Mouse (Mus musculus) midbrain, embryonic 14.5 days (tissue): ENCODE measurements at regions not wholly inside any gene's neighbourhood (a gene's known extent, or its start where the extent isn't known, plus 50 kb on each side); places are given as distances from the start of the nearest gene placed in this dataset.

ENCODE experiments used
- ATAC-seq: fragments of 200-750 bp; cut with Nextera tagmentation; 2 replicates; pipeline ENCODE4 v1.8.0; 2017; ENCODE audit warnings: moderate number of reproducible peaks, moderate library complexity; ENCODE audit not compliant: low FRiP score, low TSS enrichment
- DNase-seq: peaks from one replicate; pipeline ENCODE4 v3.0.0-alpha.2; 2015
- H3K27ac ChIP-seq: fragments of 300-500 bp; sonication (generic); replicated peaks from 2 replicates; pipeline ENCODE4 v1.5.1; 2014; ENCODE audit warnings: mild to moderate bottlenecking, low read depth, low read length, moderate library complexity
- H3K27me3 ChIP-seq: fragments of 300-500 bp; sonication (generic); 2 replicates; pipeline ENCODE4 v1.6.1; 2014; ENCODE audit warnings: low read length, control low read depth, mixed read lengths; ENCODE audit not compliant: control insufficient read depth, insufficient read depth
- H3K36me3 ChIP-seq: fragments of 300-500 bp; sonication (generic); 2 replicates; pipeline ENCODE4 v1.6.1; 2014; ENCODE audit warnings: low read length, control low read depth; ENCODE audit not compliant: control insufficient read depth, insufficient read depth
- H3K4me1 ChIP-seq: fragments of 300-500 bp; sonication (generic); 2 replicates; pipeline ENCODE4 v1.6.1; 2014; ENCODE audit warnings: mild to moderate bottlenecking, antibody characterized with exemption, low read length, control low read depth; ENCODE audit not compliant: control insufficient read depth, insufficient read depth
- H3K4me2 ChIP-seq: fragments of 300-500 bp; sonication (generic); 2 replicates; pipeline ENCODE4 v1.6.1; 2014; ENCODE audit warnings: mild to moderate bottlenecking, low read length, moderate library complexity
- H3K4me3 ChIP-seq: fragments of 300-500 bp; sonication (generic); replicated peaks from 2 replicates; pipeline ENCODE4 v1.5.1; 2014; ENCODE audit warnings: low read depth, low read length
- H3K9ac ChIP-seq: fragments of 300-500 bp; sonication (generic); replicated peaks from 2 replicates; pipeline ENCODE4 v1.6.1; 2014; ENCODE audit warnings: mild to moderate bottlenecking, low read length, moderate library complexity
- H3K9me3 ChIP-seq: fragments of 300-500 bp; sonication (generic); 2 replicates; pipeline ENCODE4 v1.6.1; 2016; ENCODE audit warnings: low read length, control low read depth, mixed read lengths; ENCODE audit not compliant: control insufficient read depth
- WGBS: fragments of 180-500 bp; shearing (Covaris S2); extraction: QIAGEN DNeasy Blood & Tissue Kit; methylation state at CpG from one replicate; pipeline ENCODE4 v1.1.7; 2014; 5-methylcytosine and 5-hydroxymethylcytosine counted together

DNA sequence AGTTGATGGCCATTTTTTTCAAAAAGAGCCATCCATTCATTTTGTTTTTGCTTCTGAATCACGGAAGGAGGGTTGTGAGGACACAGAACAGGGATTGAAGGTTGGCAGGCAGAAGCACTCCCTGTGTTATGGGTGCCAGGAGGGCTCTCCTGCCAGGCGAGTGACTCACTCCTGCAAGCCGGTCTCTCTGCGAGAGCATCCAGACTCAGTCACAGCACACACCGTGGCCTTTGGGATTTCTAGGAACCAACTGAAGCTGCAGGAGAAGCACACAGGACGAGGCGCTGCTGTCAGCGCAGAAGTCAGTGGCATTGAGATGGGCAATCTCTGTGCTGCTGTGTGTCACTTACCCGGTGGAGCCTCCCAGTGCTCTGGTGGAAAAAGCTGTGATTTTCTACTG, 66.5 kb upstream of the 4930432M17Rik start:
- DNase-seq (no peak), ATAC-seq (no peak)
- 87% methylated on average over 9 of the region's 9 CpGs for WGBS
- no peaks in the 10 kb centered on the region for H3K27me3 ChIP-seq
- peaks cover 6% of the 10 kb centered on the region; the same call in 1 of the 2 replicates for H3K4me1 ChIP-seq
- no peak overlapping the region for H3K4me2 ChIP-seq
- no peak overlapping the region for H3K27ac ChIP-seq
- no peaks in the 10 kb centered on the region for H3K9me3 ChIP-seq
- H3K9ac ChIP-seq: no peak overlapping the region
- no peaks in the 10 kb centered on the region for H3K36me3 ChIP-seq
- no peak overlapping the region for H3K4me3 ChIP-seq

DNA sequence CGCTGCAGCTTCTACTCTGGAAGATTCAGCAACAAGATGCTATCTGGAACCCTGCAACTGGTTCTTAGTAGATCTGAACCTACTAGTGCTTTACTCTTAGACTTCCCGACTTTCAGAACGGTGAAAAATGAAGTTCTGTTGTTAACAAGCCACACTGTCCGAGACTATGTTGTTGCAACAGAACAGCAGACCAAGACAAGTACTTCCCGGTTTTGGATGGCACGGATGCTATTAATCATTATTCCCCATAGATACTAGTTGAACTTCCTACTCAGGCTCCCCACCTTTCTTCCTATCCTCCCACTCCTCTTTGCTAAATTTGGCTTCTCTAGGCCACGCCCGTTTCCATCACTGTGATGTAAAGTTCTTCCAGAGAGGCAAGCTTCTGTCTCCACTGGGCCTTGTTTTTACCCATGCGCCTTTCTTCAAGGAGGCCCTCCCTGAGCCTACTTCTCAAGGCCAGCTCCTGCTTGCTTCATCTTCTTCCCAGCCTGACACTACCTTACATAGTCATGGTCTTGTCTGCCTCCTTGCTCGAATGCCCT, 67.7 kb upstream of the 4930432M17Rik start:
- Histone ChIP-seq H3K4me2 (no peak overlapping the region), H3K4me3 (no peak overlapping the region), H3K4me1 (peaks cover 6% of the 10 kb centered on the region; the same call in 1 of the 2 replicates), H3K9ac (no peak overlapping the region), H3K9me3 (no peaks in the 10 kb centered on the region), H3K27me3 (no peaks in the 10 kb centered on the region), H3K36me3 (no peaks in the 10 kb centered on the region), H3K27ac (no peak overlapping the region)
- WGBS: 94% methylated on average over 10 of the region's 10 CpGs
- no peak for DNase-seq
- ATAC-seq: no peak

DNA sequence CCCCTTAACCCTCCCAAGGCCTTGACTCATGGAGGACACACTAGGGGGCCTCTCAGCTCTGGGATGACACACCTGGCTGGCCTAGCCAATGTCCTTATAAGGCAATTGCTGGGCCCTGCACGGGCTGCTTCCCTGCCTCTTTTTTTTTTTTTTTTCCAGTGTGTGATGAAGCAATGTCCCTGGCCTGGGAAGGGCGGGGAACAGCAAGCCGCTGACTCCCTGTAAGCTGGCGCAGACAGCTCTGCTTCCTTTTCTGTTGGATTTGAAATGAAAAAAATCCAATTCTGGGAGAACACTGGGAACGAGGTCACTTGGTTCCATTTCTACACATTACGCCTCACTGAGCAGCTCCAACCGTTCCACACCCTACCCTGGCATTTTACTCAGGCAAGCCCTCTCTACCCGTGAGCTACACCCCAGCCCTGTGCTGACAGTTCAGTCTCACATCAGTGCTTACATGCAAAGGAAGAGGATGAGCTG, 68.4 kb upstream of the 4930432M17Rik start:
- ATAC-seq (no peak), DNase-seq (no peak)
- peaks cover 6% of the 10 kb centered on the region; the same call in 1 of the 2 replicates for H3K4me1 ChIP-seq
- H3K36me3 ChIP-seq: no peaks in the 10 kb centered on the region
- no peak overlapping the region for H3K9ac ChIP-seq
- no peak overlapping the region for H3K4me3 ChIP-seq
- H3K4me2 ChIP-seq: no peak overlapping the region
- 52% methylated on average over 8 of the region's 8 CpGs for WGBS
- no peaks in the 10 kb centered on the region for H3K27me3 ChIP-seq
- H3K27ac ChIP-seq: no peak overlapping the region
- H3K9me3 ChIP-seq: no peaks in the 10 kb centered on the region

DNA sequence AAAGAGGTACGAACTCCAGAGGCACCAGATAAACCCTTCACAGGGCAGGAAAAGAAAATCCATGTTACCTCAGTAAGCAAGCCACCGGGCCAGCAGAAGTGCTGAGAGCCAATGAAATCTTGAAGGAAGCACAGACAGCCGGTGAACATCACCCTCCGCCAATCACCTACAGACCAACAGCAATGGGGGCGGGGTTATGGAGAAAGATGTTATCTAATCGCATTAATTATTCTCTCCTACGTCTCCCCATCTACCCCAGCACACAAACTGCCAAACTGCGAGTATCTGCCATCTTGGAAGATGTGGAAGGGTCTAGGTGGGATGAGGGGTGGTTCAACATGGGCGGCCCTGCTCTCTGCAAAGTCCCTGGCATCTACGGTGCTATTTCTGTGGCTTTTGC, 68.6 kb upstream of the Slc44a3 start:
- Histone ChIP-seq H3K36me3 (no peaks in the 10 kb centered on the region), H3K4me2 (no peak overlapping the region), H3K4me1 (peaks cover 6% of the 10 kb centered on the region; the same call in 1 of the 2 replicates), H3K27ac (no peak overlapping the region), H3K4me3 (no peak overlapping the region), H3K27me3 (no peaks in the 10 kb centered on the region), H3K9me3 (no peaks in the 10 kb centered on the region), H3K9ac (no peak overlapping the region)
- ATAC-seq (no peak), DNase-seq (no peak)
- WGBS: 74% methylated on average over 10 of the region's 10 CpGs

DNA sequence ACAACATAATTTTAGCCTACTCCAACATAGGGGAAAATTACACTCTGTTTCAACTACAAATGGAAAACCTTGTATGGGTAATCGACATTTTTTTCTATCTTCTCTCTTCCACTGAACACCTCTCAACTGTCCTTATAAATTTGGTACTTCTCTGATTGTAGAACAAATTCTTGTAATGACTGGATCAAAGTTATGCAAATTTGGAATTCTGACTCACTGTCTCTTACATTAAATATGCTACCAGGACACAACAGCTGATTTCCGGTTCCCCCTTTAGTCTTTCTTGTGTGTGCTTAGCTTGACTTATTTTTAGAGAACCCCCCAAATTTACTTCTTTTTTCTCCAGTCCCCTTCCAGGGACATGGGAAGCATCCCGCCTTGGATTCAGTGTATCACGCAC, 68.2 kb upstream of the Slc44a3 start:
- WGBS: 95% methylated on average over 4 of the region's 4 CpGs
- ATAC-seq (no peak), DNase-seq (no peak)
- H3K4me2 ChIP-seq: no peak overlapping the region
- no peak overlapping the region for H3K9ac ChIP-seq
- H3K27me3 ChIP-seq: no peaks in the 10 kb centered on the region
- no peak overlapping the region for H3K27ac ChIP-seq
- peaks cover 6% of the 10 kb centered on the region; the same call in 1 of the 2 replicates for H3K4me1 ChIP-seq
- no peaks in the 10 kb centered on the region for H3K9me3 ChIP-seq
- H3K4me3 ChIP-seq: no peak overlapping the region
- no peaks in the 10 kb centered on the region for H3K36me3 ChIP-seq

DNA sequence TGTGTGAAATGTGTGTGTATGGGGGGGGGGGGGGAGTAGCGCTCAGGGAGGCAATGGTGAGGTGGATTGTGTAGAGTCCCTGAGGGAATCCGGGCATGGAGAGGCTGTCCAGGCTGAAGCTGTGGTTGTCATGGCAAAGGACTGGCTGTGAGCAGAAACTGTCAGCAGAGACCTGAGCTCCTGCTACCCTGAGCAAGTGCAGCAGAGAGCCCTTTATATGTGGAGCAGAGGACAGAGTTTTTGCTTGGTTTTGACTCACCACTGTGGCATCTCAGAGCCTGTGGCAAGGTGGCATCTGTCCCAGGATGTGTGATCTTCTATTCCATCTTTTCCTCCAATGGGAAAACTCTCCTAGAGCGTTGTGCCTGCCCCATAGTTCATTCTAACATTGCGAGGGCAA, 65.8 kb upstream of the Slc44a3 start:
- Histone ChIP-seq H3K4me2 (no peak overlapping the region), H3K36me3 (no peaks in the 10 kb centered on the region), H3K9ac (no peak overlapping the region), H3K9me3 (no peaks in the 10 kb centered on the region), H3K4me1 (peaks cover 6% of the 10 kb centered on the region; the same call in 1 of the 2 replicates), H3K27me3 (no peaks in the 10 kb centered on the region), H3K27ac (no peak overlapping the region), H3K4me3 (no peak overlapping the region)
- DNase-seq (no peak), ATAC-seq (no peak)
- 78% methylated on average over 4 of the region's 4 CpGs for WGBS

DNA sequence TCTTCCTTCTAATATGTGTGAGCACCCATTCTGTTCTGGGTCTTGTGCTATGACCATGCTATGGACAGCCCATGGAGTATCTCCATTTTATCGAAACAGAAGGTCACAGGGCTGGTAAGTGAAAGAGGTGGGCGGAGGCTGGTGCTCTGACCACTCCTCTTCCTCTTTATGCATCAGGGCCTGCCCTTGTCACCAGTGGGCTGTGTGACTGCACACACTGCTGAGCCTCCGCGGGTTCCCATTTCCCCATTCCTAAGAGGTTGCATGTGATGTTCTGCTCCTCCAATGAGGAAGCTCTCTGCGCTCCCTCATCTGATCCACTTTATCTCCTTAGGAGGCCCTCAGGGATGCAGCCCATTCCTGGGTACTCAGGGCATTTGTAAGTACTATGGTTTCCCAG, 65.0 kb upstream of the Slc44a3 start:
- ATAC-seq: no peak
- DNase-seq: no peak
- H3K9me3 ChIP-seq: no peaks in the 10 kb centered on the region
- H3K9ac ChIP-seq: no peak overlapping the region
- H3K27me3 ChIP-seq: no peaks in the 10 kb centered on the region
- H3K4me1 ChIP-seq: peaks cover 5% of the 10 kb centered on the region; the same call in 1 of the 2 replicates
- H3K36me3 ChIP-seq: no peaks in the 10 kb centered on the region
- H3K4me2 ChIP-seq: no peak overlapping the region
- H3K27ac ChIP-seq: no peak overlapping the region
- 93% methylated on average over 5 of the region's 5 CpGs for WGBS
- no peak overlapping the region for H3K4me3 ChIP-seq

DNA sequence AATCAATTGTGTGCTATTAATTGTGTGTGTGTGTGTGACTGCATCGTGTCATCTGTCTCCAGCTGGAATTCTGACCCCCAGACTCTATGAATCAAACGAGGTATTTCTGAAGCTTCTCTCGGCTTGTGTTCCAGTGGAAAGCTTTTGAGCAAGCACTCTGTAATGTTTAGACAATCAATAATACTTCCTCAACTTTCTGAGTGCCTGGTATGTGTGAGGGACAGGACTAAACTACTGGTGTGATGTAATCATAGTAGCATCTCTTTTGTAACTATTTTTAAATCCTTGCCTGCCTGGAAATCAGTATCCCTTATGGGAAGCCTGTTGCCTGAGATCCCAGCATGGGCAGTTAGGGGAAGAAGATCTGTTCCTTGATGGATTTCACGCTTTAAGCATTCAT, 62.4 kb upstream of the Slc44a3 start:
- no peaks in the 10 kb centered on the region for H3K4me1 ChIP-seq
- no peak overlapping the region for H3K4me3 ChIP-seq
- 70% methylated on average over 4 of the region's 4 CpGs for WGBS
- no peaks in the 10 kb centered on the region for H3K27me3 ChIP-seq
- no peak overlapping the region for H3K9ac ChIP-seq
- H3K4me2 ChIP-seq: no peak overlapping the region
- DNase-seq (no peak), ATAC-seq (no peak)
- H3K9me3 ChIP-seq: no peaks in the 10 kb centered on the region
- H3K36me3 ChIP-seq: no peaks in the 10 kb centered on the region
- H3K27ac ChIP-seq: no peak overlapping the region

DNA sequence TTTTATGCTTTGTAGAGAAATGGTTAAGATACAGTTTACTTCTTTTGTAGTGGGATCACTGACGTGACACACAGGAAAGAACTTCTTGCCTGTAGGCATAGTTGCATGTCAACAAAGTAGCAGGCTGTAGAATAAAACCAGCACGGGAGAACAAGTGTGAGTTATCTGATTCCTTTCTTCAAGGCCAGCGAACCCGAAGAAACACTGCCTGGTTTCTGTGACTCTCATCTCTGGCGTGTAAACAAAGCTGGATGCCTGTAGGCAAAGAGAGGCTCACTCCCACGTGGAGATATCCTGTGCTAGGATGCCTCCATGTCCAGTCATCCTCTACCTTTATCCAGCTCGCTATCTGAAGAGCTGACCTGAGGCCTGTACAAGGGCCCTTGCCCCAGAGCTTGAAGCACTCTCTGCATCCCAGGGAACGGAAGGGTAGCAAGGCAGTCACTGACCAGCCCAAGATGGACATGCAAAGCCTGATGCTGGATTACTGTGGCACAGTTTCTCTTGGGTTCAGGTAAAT, 61.5 kb upstream of the Slc44a3 start:
- no peak overlapping the region for H3K4me2 ChIP-seq
- H3K4me3 ChIP-seq: no peak overlapping the region
- H3K27ac ChIP-seq: no peak overlapping the region
- WGBS: 71% methylated on average over 8 of the region's 8 CpGs
- no peak for DNase-seq
- H3K9ac ChIP-seq: no peak overlapping the region
- H3K4me1 ChIP-seq: no peaks in the 10 kb centered on the region
- no peaks in the 10 kb centered on the region for H3K27me3 ChIP-seq
- no peaks in the 10 kb centered on the region for H3K36me3 ChIP-seq
- ATAC-seq: no peak
- no peaks in the 10 kb centered on the region for H3K9me3 ChIP-seq
